Mouse (Mus musculus) layer of hippocampus, postnatal 36 days (tissue): Measurements from ENCODE around the gene Nebl. TPM values are rescaled to one million over a fixed set of nuclear protein-coding genes. Genes with fewer than 3 reads are reported as not detected.

Source experiments
- DNase-seq, 2 experiments: peaks; one replicate each; pipeline ENCODE4 v3.0.0; 2022
- total RNA-seq, 2 experiments: library from RNA; stranded (reverse); gene quantifications; 2 replicates each; pipeline ENCODE4 v1.2.3; 2021

Gene Nebl
- total RNA-seq, 2 experiments from 2014 or later: 129 to 165 TPM

- no peak for DNase-seq
Observed at GRCm38 (mm10) chr2:17705964-17706363, 25.3 kb downstream of the Nebl start.

- no peak for DNase-seq
Observed at GRCm38 (mm10) chr2:17705426-17705825, 25.8 kb downstream of the Nebl start.

GRCm38 (mm10) chr2:17703170-17703512, 28.1 kb downstream of the Nebl start:
- DNase-seq: no peak

GRCm38 (mm10) chr2:17702481-17703169, 28.6 kb downstream of the Nebl start:
- no peak for DNase-seq

GRCm38 (mm10) chr2:17698161-17699087, 32.8 kb downstream of the Nebl start:
- DNase-seq: no peak

GRCm38 (mm10) chr2:17692926-17693325, 38.3 kb downstream of the Nebl start:
- no peak for DNase-seq

- no peak for DNase-seq
Observed at GRCm38 (mm10) chr2:17690264-17690663, 41.0 kb downstream of the Nebl start.

- no peak for DNase-seq
Observed at GRCm38 (mm10) chr2:17687141-17687540, 44.1 kb downstream of the Nebl start.

- no peak for DNase-seq
Observed at GRCm38 (mm10) chr2:17683326-17684040, 47.8 kb downstream of the Nebl start.

- no peak for DNase-seq
Observed at GRCm38 (mm10) chr2:17672156-17672555, 59.1 kb downstream of the Nebl start.

GRCm38 (mm10) chr2:17671566-17671965, 59.7 kb downstream of the Nebl start:
- no peak for DNase-seq

GRCm38 (mm10) chr2:17669953-17670352, 61.3 kb downstream of the Nebl start:
- peak in 1 of 2 experiments; percentile 19 for DNase-seq

GRCm38 (mm10) chr2:17669000-17669399, 62.3 kb downstream of the Nebl start:
- no peak for DNase-seq

- DNase-seq: no peak
Observed at GRCm38 (mm10) chr2:17658176-17658575, 73.1 kb downstream of the Nebl start.

- no peak for DNase-seq
Observed at GRCm38 (mm10) chr2:17650147-17650834, 81.0 kb downstream of the Nebl start.

GRCm38 (mm10) chr2:17649728-17650127, 81.5 kb downstream of the Nebl start:
- no peak for DNase-seq

- DNase-seq: peak; percentile 40 to 62
Observed at GRCm38 (mm10) chr2:17644282-17645262, 86.7 kb downstream of the Nebl start.

GRCm38 (mm10) chr2:17643869-17644268, 87.4 kb downstream of the Nebl start:
- no peak for DNase-seq

- no peak for DNase-seq
Observed at GRCm38 (mm10) chr2:17642770-17643169, 88.5 kb downstream of the Nebl start.

GRCm38 (mm10) chr2:17640861-17641260, 90.4 kb downstream of the Nebl start:
- no peak for DNase-seq

- DNase-seq: peak in 1 of 2 experiments; percentile 9
Observed at GRCm38 (mm10) chr2:17638631-17639030, 92.6 kb downstream of the Nebl start.
